Mouse (Mus musculus) intestine, embryonic 14.5 days (tissue): ENCODE data around the gene Lcp2. TPM values are rescaled to one million over a fixed set of nuclear protein-coding genes. Genes with fewer than 3 reads are reported as not detected.

Source experiments
- ATAC-seq: fragments of 200-750 bp; cut with Nextera tagmentation; replicated peaks from 2 replicates; pipeline ENCODE4 v1.8.0; 2017; ENCODE audit warnings: low read depth, moderate number of reproducible peaks, moderate TSS enrichment, moderate library complexity; ENCODE audit not compliant: low FRiP score, low TSS enrichment
- DNase-seq: peaks from one replicate; pipeline ENCODE4 v3.0.0-alpha.2; 2018; ENCODE audit warnings: low spot score
- H3K27ac ChIP-seq: fragments of 300-500 bp; sonication (generic); 2 replicates; pipeline ENCODE4 v1.5.1; 2014; ENCODE audit warnings: low read depth, mild to moderate bottlenecking, control low read depth
- H3K27me3 ChIP-seq: fragments of 300-500 bp; sonication (generic); replicated peaks from 2 replicates; pipeline ENCODE4 v1.6.1; 2014; ENCODE audit warnings: low read length, control low read depth; ENCODE audit not compliant: control insufficient read depth, insufficient read depth
- H3K36me3 ChIP-seq: fragments of 300-500 bp; sonication (generic); 2 replicates; pipeline ENCODE4 v1.6.1; 2014; ENCODE audit warnings: low read length, control low read depth; ENCODE audit not compliant: control insufficient read depth, insufficient read depth
- H3K4me1 ChIP-seq: fragments of 300-500 bp; sonication (generic); replicated peaks from 2 replicates; pipeline ENCODE4 v1.6.1; 2014; ENCODE audit warnings: low read length, control low read depth, mixed read lengths; ENCODE audit not compliant: control insufficient read depth, insufficient read depth
- H3K4me2 ChIP-seq: fragments of 300-500 bp; sonication (generic); 2 replicates; pipeline ENCODE4 v1.6.1; 2014; ENCODE audit warnings: low read length
- H3K4me3 ChIP-seq: fragments of 300-500 bp; sonication (generic); 2 replicates; pipeline ENCODE4 v1.5.1; 2014; ENCODE audit warnings: low read depth, low read length, control low read depth, mixed read lengths
- H3K9ac ChIP-seq: fragments of 300-500 bp; sonication (generic); 2 replicates; pipeline ENCODE4 v1.6.1; 2014; ENCODE audit warnings: mild to moderate bottlenecking, low read length
- H3K9me3 ChIP-seq: fragments of 300-500 bp; sonication (generic); 2 replicates; pipeline ENCODE4 v1.6.1; 2016; ENCODE audit warnings: low read length, control low read depth; ENCODE audit not compliant: control insufficient read depth
- WGBS: fragments of 180-500 bp; shearing (Covaris S2); extraction: QIAGEN DNeasy Blood & Tissue Kit; methylation state at CpG from one replicate; pipeline ENCODE4 v1.1.7; 2014; 5-methylcytosine and 5-hydroxymethylcytosine counted together
- polyA plus RNA-seq: library from polyadenylated mRNA; unstranded; fragments of >200 nt; fragmentation: Nextera tagmentation; extraction: Ambion mirVana; gene quantifications from 2 replicates; pipeline ENCODE4 v1.2.1, GENCODE M21; 2014

Gene Lcp2
- polyA plus RNA-seq, 1 experiment from 2014 or later: 3.6 TPM

DNA sequence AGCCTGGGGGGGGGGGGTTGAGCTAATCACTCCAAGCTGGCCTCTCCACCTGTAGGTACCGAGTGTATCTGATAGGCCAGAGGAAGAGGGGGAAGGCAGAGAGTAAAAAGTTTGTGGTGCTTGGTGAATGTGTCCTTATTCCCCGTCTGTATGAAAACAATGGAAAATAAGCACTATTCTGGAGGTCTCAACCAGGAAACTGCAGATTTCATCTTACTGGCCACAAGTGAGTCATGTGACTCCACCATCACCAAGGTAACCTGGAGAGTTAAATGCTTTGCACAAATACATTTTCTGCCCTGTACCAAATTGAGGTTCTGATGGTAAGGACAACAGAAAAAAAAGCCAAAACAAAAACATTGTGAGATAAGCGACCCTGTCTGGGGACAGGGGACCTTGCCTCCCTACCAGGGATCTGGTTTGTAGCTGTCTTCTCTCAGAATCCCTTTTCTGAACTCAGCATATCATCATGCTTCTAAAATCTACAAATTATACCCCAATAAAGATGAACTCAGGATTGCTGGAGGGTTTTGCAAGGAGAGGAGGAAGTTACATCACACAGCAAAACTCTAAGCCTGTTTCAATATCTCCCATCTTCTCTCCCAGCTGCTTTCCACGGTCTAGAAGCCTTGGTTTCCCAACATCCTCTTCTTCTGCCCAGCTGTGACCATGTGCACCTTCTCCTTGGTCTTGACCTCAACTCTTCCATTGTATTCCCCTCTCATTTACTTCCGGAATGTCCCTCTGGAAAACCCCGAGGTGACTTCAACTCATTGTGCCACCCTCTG is 6.5 kb downstream of the Lcp2 start:
- Histone ChIP-seq H3K4me3 (no peak overlapping the region), H3K4me1 (no peaks in the 10 kb centered on the region), H3K36me3 (no peaks in the 10 kb centered on the region), H3K27ac (no peak overlapping the region), H3K9ac (no peak overlapping the region), H3K27me3 (no peaks in the 10 kb centered on the region), H3K9me3 (no peaks in the 10 kb centered on the region), H3K4me2 (no peak overlapping the region)
- 86% methylated on average over 6 of the region's 6 CpGs for WGBS
- ATAC-seq: no peak
- DNase-seq: no peak

GRCm38 (mm10) chr11:34054031-34054727 is 7.5 kb downstream of the Lcp2 start:
- Histone ChIP-seq H3K4me1 (no peaks in the 10 kb centered on the region), H3K4me3 (no peak overlapping the region), H3K36me3 (no peaks in the 10 kb centered on the region), H3K27ac (no peak overlapping the region), H3K9me3 (no peaks in the 10 kb centered on the region), H3K9ac (no peak overlapping the region), H3K27me3 (no peaks in the 10 kb centered on the region), H3K4me2 (no peak overlapping the region)
- 78% methylated on average over 7 of the region's 7 CpGs for WGBS
- DNase-seq (no peak), ATAC-seq (no peak)

- ATAC-seq (no peak), DNase-seq (no peak)
- Histone ChIP-seq H3K4me1 (no peaks in the 10 kb centered on the region), H3K9me3 (no peaks in the 10 kb centered on the region), H3K27me3 (no peaks in the 10 kb centered on the region), H3K9ac (no peak overlapping the region), H3K27ac (no peak overlapping the region), H3K4me2 (no peak overlapping the region), H3K36me3 (no peaks in the 10 kb centered on the region), H3K4me3 (no peak overlapping the region)
- WGBS: 83% methylated on average over 1 of the region's 1 CpGs
Measured at GRCm38 (mm10) chr11:34056715-34057114, 10.0 kb downstream of the Lcp2 start.

- Histone ChIP-seq H3K4me1 (no peaks in the 10 kb centered on the region), H3K27me3 (no peaks in the 10 kb centered on the region), H3K4me3 (no peak overlapping the region), H3K27ac (no peak overlapping the region), H3K4me2 (no peak overlapping the region), H3K36me3 (no peaks in the 10 kb centered on the region), H3K9ac (no peak overlapping the region), H3K9me3 (no peaks in the 10 kb centered on the region)
- DNase-seq (no peak), ATAC-seq (no peak)
Measured at GRCm38 (mm10) chr11:34058332-34058731, 11.6 kb downstream of the Lcp2 start.

GRCm38 (mm10) chr11:34058960-34059359 is 12.2 kb downstream of the Lcp2 start:
- DNase-seq (no peak), ATAC-seq (no peak)
- no peak overlapping the region for H3K9ac ChIP-seq
- H3K9me3 ChIP-seq: no peaks in the 10 kb centered on the region
- no peaks in the 10 kb centered on the region for H3K4me1 ChIP-seq
- no peak overlapping the region for H3K27ac ChIP-seq
- WGBS: 87% methylated on average over 6 of the region's 6 CpGs
- H3K27me3 ChIP-seq: no peaks in the 10 kb centered on the region
- no peak overlapping the region for H3K4me3 ChIP-seq
- no peak overlapping the region for H3K4me2 ChIP-seq
- H3K36me3 ChIP-seq: no peaks in the 10 kb centered on the region

DNA sequence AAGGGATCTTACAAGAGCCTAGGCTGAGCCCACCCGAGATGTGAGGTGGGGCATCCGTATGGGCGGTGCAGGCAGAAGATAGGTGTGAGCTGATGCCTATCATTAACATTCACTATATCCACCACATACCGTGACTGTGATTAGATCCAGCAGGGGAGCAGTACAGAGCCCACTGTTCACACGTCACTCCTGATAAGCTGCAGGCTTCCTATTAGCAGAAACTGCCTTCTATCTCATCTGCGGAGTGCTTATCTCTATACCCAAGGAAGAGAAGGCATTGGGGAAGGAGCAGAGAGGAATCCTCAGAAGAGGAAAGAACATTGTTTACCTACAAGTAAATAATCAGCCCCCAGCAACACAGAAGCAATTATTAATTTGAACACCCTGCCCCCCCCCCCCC is 15.0 kb downstream of the Lcp2 start:
- Histone ChIP-seq H3K4me3 (no peak overlapping the region), H3K4me2 (no peak overlapping the region), H3K4me1 (no peaks in the 10 kb centered on the region), H3K27me3 (no peaks in the 10 kb centered on the region), H3K27ac (no peak overlapping the region), H3K9me3 (no peaks in the 10 kb centered on the region), H3K9ac (no peak overlapping the region), H3K36me3 (no peaks in the 10 kb centered on the region)
- ATAC-seq: no peak
- WGBS: 35% methylated on average over 6 of the region's 6 CpGs
- DNase-seq: no peak

- no peaks in the 10 kb centered on the region for H3K4me1 ChIP-seq
- no peak overlapping the region for H3K4me2 ChIP-seq
- no peak for DNase-seq
- no peak for ATAC-seq
- no peaks in the 10 kb centered on the region for H3K9me3 ChIP-seq
- no peaks in the 10 kb centered on the region for H3K36me3 ChIP-seq
- 50% methylated on average over 2 of the region's 2 CpGs for WGBS
- H3K9ac ChIP-seq: no peak overlapping the region
- no peak overlapping the region for H3K27ac ChIP-seq
- H3K27me3 ChIP-seq: no peaks in the 10 kb centered on the region
- no peak overlapping the region for H3K4me3 ChIP-seq
Measured at GRCm38 (mm10) chr11:34063257-34063656, 16.5 kb downstream of the Lcp2 start.

GRCm38 (mm10) chr11:34063702-34064485 is 17.2 kb downstream of the Lcp2 start:
- no peak overlapping the region for H3K4me3 ChIP-seq
- H3K9ac ChIP-seq: no peak overlapping the region
- 56% methylated on average over 5 of the region's 5 CpGs for WGBS
- no peak overlapping the region for H3K27ac ChIP-seq
- H3K36me3 ChIP-seq: no peaks in the 10 kb centered on the region
- no peaks in the 10 kb centered on the region for H3K27me3 ChIP-seq
- H3K4me1 ChIP-seq: no peaks in the 10 kb centered on the region
- H3K9me3 ChIP-seq: no peaks in the 10 kb centered on the region
- ATAC-seq (no peak), DNase-seq (no peak)
- no peak overlapping the region for H3K4me2 ChIP-seq
